Mouse (Mus musculus) spleen, adult 2 months (tissue): ENCODE data around the gene Krt16.

Experiments used
- CTCF ChIP-seq: fragments of 200-500 bp; IDR thresholded peaks from 2 replicates; pipeline ENCODE4 v1.5.1; 2011; ENCODE audit warnings: mild to moderate bottlenecking, inconsistent platforms; ENCODE audit not compliant: insufficient read depth, insufficient read length, insufficient replicate concordance; ENCODE audit errors: extremely low read depth
- POLR2A ChIP-seq: fragments of 200-500 bp; IDR thresholded peaks from 2 replicates; pipeline ENCODE4 v1.6.1; 2011; ENCODE audit warnings: low read depth, low read length, inconsistent platforms

DNA sequence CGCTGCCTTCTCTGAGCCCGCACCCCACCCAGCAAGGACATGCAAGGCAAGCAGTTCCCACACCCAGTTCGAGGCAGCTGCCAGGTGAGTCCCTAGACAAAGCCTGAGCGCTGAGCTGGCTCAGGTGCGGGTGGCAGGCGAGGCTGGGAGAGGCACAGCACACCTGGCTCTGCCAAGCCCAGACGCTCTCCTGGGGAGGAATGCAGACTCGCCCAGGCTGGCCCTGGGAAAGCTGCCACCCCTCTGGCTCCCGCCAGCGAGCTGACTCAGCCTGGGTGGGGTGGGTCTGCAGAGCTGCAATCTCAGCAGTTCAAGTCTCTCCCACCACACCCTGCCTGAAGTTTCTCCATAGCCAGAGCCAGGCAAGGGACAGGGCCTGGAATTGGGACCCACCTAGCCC is 38.3 kb upstream of the Krt16 start:
- TF ChIP-seq CTCF (no peak), POLR2A (no peak)
